Mouse (Mus musculus): Measurements from ENCODE around the gene Edar.
"Not testable (repeated sequence)": the region's sequence is repeated elsewhere in the genome, so short reads cannot be mapped to it uniquely, and the experiment has no call there.

Edar gene

DNA sequence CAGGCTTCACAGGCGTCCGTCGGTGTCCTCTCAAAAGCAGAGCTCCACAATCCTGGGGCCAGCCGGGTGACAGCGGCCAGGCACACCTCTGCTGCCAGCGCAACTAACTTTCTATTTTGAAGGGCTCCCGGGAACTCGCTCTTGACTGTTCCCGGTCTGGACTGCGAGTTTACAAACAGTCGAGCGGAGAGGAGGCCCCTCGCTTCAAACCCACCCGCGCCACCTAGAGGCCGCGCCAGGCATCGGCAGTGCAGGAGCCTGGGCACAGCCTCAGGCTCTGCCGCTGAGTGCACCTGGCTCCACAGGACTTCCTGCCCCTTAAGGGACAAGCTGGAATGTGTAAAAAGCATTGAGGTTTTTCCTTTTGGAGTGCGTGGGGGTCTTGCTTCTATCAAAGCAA, at the start of gene Edar:
Edar (minus strand) TSS at position 122 of the 400 bp plus-strand sequence.
- DNase-seq (ENCODE audit: low spot score in 2 of 2): peak; percentile 71 to 72

- not testable (repeated sequence) for DNase-seq (ENCODE audit: low spot score in 2 of 2)
Observed at GRCm38 (mm10) chr10:58718110-58718509, 42.7 kb upstream of the Edar start, which contains the start of gene Gm17542. Gene Gm17542, minus strand, starts transcription at chr10:58718210.

- no peak for DNase-seq (ENCODE audit: low spot score in 2 of 2)
Observed at GRCm38 (mm10) chr10:58714789-58715148, 39.3 kb upstream of the Edar start.

GRCm38 (mm10) chr10:58713855-58714788, 38.7 kb upstream of the Edar start:
- DNase-seq (ENCODE audit: low spot score in 2 of 2): no peak

DNA sequence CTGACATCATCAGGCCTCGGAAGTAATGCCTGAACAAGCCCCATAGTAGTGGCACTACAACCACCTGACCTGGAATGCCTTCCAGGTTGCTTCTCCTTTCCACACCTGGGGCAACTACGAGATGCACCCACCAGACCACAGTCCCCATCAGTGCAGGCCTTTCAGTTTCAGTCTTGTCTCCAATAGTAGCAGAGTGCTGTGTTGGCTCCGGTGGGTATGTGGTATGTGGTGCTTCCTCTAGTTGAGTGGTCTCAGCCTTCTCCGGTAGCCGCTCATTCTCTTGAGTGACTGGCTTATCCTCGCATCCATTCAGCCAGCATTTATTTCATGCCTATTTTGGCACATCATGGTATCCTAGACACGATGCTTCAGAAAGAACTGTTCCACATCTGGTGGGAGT, 37.8 kb upstream of the Edar start:
- DNase-seq (ENCODE audit: low spot score in 2 of 2): no peak

DNA sequence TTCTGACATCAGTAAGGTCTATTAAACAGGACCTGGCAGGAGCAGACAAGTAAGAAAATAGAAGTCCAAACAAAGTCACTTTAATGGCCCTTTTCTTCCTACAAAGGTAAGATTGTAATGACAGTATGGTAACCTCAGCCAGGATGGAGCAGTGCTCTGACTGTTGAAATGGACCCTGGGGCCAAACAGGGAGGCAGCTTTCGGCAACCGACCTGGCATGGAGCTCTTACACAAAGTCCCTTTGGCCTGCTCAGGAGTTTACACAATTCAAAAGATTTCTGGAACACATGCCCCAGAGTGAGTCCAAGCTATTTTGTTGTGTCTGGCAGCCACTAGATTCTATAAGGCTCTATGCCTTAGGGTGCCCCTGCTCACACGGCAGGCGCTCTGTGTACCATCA, 33.6 kb upstream of the Edar start:
- DNase-seq (ENCODE audit: low spot score in 2 of 2): no peak

- no peak for DNase-seq (ENCODE audit: low spot score in 2 of 2)
Observed at GRCm38 (mm10) chr10:58700578-58700977, 25.1 kb upstream of the Edar start.

DNA sequence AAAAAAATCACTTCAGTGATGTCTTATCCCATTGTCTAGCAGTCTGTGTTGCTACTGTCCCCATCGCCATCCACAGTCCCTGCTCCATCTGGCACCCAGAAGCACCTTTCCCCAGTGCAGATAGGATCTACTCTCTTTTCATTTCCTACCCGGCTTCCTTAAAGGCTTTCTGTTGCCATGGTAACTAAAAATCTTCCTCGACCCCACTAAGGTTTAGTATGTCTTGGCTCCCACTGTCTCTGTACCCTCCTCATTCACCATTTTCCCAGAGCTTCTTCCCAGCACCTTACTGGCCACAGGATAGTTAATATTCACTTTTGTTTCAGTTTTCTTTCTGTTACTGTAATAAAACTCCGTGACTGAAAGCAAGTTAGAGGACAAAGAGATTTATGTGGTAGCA, 24.7 kb upstream of the Edar start:
- no peak for DNase-seq (ENCODE audit: low spot score in 2 of 2)

DNA sequence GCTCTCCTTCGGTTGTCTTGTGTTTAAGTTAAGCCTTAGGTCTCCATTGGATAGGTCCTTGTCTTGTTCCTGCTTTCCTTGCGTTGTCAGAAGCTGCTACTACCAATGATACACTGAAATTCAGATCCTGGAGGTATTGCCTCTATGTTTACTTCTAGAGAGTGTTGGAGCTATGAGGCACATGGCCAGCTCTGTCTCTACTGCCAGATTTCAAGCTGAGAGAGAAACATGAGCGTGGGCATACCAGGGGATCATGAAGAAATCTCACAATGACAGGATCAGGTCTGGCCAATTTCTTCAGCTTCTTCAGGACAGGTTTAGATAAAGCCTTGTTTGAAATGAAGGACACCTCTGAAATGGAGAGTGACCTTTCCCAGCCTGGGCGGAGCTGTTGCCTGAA, 23.5 kb upstream of the Edar start:
- no peak for DNase-seq (ENCODE audit: low spot score in 2 of 2)

DNA sequence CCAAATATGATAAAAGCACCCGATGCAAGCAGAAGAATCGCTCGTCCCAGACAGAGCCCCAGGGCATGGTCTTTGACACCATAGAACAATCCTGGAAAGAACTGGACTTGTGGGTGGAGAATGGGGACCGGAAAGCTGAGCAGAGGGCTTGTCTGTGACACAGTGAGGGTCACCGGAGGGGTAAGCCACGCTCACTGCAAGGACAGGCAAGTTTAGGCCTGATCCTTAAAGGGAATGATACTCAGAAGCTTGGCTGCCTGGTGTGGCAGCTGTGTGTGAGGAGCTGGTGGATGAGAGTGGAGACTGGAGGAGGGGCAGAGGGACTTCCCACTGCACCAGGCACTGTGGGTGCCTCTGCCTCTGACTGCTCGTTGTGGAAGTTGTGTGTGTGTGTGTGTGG, 15.6 kb upstream of the Edar start:
- no peak for DNase-seq (ENCODE audit: low spot score in 2 of 2)

GRCm38 (mm10) chr10:58679298-58679697, 3.8 kb upstream of the Edar start:
- DNase-seq (ENCODE audit: low spot score in 2 of 2): no peak

DNA sequence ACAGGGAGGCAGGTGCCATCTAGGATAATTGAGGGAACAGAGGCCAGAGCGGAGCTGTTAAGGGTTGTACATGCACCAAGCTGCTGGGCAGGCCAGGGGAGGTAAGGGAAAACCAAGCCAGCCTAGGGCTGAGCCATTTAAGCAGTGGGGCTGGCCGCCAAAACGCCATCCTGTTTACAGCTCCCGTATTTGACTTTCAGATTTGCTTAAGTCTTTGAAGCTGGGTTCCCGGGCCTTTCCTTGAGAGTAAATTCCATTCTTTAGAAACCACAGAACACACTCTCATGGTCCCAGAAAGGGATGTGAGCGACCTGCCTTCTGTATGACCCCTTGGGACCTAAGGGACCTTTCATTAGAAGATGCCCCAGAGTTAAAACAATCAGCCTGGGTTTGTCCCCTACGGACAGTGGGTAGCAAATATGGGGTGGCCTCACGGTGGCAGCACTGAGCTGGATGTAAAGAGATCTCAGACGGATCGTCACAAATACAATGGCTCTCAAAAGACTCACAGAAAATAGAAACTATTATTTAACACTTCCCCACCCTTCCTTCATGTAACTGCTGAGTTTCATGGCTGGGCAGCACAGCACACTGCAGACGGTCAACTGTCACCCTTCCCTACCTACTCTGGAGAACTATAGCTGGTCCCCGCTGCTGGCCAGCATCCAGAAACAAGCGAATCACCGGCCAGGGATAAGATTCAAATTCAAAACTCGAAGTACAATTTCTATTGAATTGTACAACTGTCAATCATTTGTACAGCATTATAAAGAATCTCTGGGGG, 2.0 kb downstream of the Edar start:
- peak; percentile 88 to 89 for DNase-seq (ENCODE audit: low spot score in 2 of 2)

DNA sequence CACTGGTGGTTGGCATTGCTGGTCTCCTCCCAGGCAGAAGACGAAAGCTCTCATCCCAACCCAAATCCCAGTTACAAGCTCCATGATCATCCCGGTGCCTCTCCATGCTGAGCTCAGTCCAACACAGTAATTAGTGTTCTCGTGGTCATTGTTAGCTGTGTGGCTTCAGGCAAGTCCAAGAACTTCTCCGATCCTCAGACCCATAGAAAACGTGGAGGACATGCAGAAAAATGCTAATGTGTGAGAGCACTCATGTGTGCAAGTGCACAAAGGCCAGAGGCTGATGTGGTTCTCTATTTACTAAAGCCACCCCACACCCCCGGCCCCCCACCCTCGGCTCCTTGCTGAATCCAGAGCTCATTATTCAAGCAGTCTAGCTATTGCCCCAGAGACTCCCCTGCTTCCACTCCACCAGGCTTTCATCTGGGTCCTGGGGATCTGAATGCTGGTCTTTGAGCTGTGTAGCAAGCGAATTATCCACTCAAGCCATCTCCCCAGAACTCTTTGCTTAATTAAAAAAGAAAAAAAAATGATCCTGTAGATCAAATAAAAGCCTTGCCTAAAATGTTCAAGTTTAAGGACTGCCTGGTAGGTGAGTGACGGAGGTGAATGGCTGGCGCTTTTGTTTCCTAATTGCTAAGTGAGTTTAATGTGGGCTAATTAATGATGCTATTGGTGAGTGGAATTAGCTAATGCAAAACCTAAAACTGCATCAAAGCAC, 2.7 kb downstream of the Edar start:
- no peak for DNase-seq (ENCODE audit: low spot score in 2 of 2)

GRCm38 (mm10) chr10:58663868-58664267, 11.6 kb downstream of the Edar start:
- DNase-seq (ENCODE audit: low spot score in 2 of 2): no peak

- no peak for DNase-seq (ENCODE audit: low spot score in 2 of 2)
Observed at GRCm38 (mm10) chr10:58663417-58663816, 12.0 kb downstream of the Edar start.

DNA sequence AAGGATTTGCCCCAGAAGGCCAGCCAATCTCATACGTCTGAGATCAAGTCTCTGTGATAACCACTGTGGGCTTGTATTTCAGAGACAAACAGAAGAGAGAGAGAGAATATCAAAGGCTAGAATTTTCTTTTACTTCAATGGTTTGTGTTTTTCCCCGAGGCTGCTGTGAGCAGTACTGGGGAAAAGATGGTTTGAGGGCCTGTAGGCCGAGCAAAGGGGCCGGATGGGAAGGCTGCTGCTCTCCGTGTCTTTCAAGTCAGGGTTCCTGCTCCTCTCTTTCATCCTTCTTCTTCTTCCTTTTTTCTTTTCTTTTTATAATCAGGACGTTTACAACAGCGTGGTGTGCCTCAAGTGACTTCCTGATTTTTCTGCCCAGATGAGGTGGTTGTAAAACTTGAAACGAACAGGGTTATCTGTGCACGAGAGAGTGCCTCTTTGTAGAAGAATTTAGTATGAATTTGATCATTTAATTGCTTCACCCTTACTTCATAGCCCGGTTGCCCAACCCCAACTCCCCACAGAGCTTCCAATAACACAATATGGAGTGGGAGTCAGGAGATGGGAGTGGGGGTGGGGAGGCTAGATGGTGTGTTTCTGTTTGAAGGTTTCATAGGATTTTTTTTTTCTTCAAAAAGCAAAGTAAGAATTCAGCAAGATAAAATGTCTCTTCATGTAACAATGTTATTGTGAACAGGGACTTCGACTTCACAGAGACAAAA, 16.0 kb downstream of the Edar start:
- no peak for DNase-seq (ENCODE audit: low spot score in 2 of 2)

- DNase-seq (ENCODE audit: low spot score in 2 of 2): no peak
Observed at GRCm38 (mm10) chr10:58657731-58658130, 17.7 kb downstream of the Edar start.

GRCm38 (mm10) chr10:58653679-58654078, 21.8 kb downstream of the Edar start:
- no peak for DNase-seq (ENCODE audit: low spot score in 2 of 2)

DNA sequence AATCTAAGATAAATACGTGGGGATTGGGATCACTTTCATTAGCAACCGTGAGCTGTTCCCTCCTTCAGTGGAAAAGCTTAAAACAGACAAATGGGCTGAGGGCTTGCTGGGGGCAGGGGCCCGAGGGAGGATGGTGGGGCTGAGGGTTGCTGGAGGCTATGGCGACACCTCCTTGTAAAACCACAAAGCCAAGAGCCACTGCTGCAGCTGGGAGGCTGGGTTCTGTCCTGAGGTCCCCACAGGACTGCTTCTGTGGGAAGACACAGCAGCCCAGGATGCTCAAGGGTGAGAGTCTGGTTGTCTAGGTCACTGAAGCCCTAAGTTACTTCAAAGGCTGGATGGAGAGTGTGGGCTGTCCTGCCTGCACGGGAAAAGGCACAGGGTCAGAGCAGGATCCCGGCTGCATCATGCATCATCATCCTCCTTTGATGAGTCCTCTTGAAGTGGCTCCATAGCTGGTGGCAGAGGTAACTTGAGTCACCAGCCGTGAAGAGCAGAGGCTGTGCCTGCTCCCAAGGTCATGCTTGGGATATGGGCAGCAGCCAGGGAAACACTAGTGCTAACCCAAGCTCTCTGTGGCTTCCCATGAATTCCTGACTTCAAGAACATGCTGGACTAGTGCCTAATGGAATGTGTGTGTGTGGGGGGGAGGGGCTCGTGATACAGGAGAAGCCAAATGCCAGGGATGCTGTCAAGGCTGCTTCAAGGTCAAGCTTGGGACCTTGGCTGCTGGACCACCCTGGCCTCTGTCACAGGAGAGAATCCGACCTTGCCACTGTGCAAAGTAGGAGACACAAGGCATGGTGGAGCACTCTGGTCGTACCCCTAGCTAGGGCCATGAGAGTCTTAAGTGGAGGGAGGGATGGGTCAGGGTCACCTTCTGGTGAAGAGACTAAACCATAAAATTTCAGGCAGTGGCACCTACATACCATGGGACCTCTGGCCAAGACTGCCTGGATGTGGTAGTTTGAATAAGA, 22.7 kb downstream of the Edar start:
- no peak for DNase-seq (ENCODE audit: low spot score in 2 of 2)

GRCm38 (mm10) chr10:58652045-58652417, 23.4 kb downstream of the Edar start:
- DNase-seq (ENCODE audit: low spot score in 2 of 2): no peak
